Mouse (Mus musculus) B cell, adult 2 months (primary cell): ENCODE data around the gene Prkaca.
"Not testable (repeated sequence)": the region's sequence is repeated elsewhere in the genome, so short reads cannot be mapped to it uniquely, and the experiment has no call there.

Experiments used
- DNase-seq, 2 experiments: peaks; one replicate each; pipeline ENCODE4 v3.0.0; 2022

The Prkaca gene

DNA sequence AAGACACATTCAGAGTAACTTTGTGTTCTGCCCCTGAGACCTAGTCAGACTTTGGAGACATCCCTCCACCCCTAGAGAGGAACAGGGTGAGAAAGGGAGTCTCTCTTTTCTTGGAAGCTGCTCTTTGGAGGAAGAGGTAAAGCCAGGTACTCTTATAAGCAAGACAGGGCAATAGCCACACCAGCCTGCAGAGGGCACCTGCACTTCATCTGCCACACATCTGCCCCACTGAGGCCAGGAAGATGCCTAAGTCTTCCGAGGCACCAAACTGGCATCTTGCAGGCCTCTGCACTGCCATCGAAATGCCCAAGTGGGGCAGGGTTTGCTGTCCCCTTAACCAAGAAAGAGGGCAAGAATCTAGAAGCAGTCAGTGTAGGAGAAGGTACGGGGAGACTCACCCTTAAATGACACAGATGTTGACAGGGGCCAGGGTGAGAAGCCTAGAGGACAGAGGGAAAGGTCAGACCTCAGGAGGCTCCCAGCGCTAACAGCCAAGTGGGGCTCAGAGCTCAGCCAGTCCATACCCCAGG lies 3.4 kb downstream of the Prkaca start:
- peak; percentile 50 to 62 for DNase-seq

DNA sequence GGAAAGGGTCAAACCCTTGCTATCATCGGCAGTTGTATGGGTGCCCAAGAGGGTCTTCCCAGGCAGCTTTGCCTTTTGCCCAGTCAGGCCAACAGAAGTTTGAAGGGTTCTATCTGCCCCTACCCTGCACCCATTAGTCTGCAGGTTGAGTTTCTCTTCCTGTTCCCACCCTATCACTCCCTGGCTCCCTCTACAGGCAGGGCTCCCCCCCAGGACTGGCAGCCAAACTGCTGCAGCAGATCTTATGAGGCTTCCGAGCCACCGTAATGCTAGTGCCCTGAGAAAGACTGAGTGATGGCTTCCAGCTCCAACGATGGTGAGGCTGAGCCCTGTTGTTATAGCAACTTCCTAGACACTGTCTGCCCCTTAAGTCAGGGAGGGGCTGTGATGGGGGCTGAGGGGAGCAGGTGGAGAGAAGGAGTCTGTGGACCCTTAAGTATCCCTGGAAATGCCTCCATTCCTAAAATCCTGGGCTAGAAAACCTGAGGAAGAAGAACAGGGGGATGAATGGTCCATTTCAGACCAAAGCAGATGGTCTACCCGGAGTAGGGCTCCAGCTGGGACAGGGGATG lies 4.1 kb downstream of the Prkaca start:
- peak; percentile 34 to 40 for DNase-seq

DNA sequence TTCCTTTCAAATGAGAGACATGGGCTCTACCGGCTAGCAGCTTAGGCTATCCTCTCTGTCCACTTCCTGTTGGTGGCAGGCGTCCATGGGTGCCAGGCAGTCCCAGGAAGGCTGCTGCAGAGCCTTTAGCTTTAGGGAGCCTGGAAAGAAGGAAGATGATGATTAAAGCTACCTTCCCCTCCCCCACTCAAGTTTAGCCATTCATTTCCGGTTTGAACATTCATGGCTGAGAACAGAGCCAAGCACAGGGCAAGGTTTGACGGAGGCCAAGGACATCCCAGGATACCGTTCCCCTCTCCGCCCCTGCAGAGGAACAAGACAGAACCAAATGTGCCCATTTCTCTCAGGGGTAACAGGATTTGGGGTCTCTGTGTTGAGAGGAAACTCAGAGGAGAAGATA lies 4.9 kb downstream of the Prkaca start:
- no peak for DNase-seq

DNA sequence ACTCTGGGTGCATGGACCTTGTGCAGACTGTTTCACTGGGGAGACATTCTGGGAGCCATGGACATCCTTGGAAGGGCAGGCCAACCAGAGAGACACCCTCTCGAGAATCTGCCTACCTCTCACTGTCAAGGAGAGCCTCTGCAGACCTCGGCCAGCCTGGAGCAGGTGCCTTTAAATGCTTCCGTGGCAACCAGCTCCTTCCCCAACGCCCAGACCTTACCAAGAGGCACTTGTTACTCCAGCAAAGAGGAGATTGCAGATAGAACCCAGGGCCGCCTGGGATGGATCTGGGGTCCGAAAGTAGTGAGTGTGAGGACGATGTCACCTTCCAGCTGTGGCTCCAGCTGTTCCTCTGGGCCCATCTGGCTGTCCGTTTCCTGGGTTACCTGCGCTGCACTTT lies 5.4 kb downstream of the Prkaca start:
- DNase-seq: no peak

DNA sequence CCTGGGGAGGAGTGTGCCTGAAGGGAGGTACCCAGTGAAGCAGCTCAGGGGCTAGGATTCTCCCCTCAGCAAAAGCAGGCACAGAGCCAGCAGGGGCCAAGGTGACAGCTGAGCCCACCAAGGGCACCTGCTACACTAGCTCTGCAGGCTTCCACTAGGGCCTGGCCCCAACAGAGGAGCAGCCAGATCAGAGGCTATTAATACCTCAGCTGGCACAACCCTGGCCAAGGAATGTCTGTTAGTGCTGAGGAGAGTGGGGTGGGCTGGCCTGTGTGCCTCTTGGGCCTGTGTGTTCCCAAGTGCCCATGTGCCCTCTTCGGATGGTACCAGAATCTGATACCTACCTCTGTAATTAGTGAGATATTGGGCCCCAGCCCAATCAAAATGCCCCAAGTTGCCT lies 7.5 kb downstream of the Prkaca start:
- no peak for DNase-seq

DNA sequence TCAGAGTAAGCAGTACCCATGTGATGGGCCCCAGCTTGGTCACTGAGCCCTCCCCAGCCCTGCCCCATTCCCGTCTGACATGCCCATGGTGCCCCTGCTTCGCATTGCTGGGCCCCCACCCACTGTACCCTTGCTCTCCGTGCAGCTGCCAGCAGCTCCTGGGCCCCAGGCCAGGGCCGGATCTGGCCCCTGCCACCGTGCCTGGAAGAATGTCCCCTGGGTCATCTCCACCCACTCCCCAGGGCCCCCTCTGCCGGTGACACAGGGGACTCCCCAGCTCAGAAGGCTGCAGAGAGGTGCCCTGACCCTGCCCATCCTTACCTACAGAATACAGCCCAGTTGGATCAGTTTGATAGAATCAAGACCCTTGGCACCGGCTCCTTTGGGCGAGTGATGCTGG lies 8.1 kb downstream of the Prkaca start:
- no peak for DNase-seq

DNA sequence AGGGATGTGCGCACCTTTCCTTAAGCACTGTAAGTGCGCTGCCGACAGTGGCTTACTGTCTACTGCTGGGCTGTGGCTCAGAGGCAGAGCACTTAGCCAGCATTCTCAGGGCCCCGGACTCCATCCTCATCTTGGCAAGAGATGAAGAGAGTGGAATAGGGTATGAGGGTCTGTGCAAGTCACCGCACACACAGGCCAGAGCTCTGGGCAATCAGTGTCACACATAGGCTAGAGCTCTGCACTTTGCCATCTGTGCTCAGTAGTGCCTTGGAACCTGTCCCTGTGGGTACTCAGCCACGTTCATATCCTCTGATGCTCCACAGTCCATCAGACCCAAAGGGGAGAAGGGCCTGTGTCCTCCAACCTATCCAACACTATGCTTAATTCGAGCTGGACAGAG lies 8.7 kb downstream of the Prkaca start:
- DNase-seq: no peak

DNA sequence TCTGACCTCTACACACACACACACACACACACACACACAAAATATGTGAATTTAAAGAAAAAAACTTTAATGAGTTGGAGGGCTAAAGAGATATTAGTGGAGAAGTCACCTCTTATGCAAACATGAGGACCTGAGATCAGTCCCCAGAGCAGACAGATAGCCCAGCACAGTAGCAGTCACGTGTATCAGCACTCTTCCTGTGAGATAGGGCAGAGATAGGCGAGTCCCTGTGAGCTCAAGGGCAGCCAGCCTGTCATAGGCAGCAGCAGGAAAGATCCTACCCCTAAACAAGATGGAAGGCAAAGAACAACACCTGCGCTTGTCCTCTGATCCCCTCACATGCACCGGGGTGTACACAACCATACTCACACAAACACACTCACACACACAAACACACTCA lies 9.7 kb downstream of the Prkaca start:
- no peak for DNase-seq

DNA sequence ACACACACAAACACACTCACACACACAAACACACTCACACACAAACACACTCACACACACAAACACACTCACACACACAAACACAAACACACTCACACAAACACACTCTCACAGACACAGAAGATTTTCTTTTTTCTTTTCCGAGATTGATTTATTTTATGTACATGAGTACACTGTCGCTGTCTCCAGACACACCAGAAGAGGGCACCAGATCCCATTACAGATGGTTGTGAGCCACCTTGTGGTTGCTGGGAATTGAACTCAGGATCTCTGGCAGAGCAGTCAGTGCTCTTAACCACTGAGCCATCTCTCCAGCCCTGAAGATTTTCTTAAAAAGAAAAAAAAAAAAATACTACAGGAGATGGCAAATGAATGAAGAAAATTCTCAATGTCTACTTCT lies 10.4 kb downstream of the Prkaca start:
- DNase-seq: not testable (repeated sequence)

DNA sequence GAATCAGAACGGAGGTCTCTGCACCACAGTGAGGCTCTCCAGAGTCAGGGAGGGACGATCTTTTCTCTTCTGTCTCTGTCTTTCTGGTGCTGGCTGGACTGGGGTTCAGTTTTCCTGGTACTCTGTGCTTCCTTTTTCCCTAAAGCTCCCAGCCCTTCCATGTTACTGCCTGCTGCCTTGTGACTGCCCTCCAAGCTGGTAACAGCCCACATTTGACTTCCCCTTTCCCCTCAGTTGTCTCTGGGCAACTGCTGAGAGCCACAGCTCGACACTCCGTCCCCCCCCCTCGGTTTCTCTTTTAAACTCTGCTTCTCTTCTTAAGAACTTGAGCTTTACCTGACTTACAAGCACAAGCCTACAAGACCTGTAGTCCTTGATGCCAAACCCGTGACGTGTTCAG lies 16.4 kb downstream of the Prkaca start:
- no peak for DNase-seq

DNA sequence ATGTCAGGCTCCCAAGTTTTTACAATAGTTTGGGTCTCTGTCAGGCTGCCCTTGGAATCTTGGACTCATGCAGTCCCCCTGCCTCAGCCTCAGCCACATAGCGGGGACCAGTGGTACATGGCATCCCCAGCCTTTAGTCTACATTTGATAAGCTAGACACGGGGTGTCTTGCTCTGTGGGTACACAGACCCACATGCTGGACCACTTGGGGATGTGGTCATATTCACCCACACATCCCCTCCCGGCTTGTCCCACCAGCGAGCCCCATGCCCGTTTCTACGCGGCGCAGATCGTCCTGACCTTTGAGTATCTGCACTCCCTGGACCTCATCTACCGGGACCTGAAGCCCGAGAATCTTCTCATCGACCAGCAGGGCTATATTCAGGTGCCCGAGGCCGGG lies 17.4 kb downstream of the Prkaca start:
- DNase-seq: no peak

DNA sequence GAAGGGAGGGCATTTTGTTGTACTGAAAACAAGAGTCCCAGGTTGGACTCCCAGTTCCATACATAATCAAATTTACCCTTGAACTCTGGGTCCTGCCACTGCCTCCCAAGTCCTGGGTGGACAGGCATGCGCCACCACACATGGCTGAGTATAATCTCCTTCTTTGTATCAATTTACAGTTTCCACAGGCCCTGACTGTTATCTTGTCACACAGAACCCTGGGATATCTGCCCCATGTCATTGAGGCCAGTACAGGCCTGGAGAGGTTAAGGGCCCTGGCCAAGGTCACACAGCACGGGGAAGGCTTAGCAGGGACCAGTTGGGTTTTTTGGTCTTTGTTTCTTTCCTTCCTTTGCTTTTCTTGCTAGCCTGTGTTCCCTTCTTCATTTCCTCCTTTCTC lies 19.7 kb downstream of the Prkaca start:
- no peak for DNase-seq

DNA sequence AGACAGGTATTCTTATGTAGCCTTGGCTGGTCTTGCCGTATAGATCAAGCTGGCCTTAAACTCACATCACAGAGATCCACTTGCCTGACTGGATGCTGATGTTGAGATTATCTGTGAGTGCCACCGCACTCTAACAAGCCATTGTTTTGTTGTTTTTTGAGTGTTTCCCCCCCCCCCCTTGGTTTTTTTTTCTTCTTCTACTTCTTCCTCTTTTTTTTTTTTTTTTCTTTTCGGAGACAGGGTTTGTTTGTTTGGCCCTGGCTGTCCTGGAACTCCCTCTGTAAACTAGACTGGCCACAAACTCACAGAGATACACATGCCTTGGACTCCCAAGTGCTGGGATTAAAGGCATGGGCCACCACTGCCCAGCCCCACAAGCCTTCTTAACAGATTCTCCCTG lies 21.2 kb downstream of the Prkaca start:
- DNase-seq: no peak

DNA sequence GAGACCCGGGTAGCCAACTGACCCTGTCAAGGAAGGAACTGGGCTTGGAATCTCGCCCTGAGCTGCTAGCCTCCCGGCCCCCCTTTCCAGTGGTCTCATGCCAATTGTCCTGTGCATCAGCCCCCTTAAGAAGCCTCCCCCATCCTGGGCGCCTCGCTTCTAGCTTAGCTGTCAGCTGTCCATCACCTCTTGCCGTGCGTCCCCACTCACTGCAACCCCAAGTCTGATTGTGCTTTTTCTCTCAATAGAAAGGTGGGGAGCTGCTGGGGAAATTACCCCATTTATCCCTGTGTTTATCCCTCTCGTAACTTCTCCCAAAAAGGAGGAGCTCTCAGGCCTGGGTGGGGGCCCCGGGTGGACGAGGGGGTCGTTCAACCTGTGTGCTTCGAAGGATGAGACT lies 23.2 kb downstream of the Prkaca start:
- no peak for DNase-seq

DNA sequence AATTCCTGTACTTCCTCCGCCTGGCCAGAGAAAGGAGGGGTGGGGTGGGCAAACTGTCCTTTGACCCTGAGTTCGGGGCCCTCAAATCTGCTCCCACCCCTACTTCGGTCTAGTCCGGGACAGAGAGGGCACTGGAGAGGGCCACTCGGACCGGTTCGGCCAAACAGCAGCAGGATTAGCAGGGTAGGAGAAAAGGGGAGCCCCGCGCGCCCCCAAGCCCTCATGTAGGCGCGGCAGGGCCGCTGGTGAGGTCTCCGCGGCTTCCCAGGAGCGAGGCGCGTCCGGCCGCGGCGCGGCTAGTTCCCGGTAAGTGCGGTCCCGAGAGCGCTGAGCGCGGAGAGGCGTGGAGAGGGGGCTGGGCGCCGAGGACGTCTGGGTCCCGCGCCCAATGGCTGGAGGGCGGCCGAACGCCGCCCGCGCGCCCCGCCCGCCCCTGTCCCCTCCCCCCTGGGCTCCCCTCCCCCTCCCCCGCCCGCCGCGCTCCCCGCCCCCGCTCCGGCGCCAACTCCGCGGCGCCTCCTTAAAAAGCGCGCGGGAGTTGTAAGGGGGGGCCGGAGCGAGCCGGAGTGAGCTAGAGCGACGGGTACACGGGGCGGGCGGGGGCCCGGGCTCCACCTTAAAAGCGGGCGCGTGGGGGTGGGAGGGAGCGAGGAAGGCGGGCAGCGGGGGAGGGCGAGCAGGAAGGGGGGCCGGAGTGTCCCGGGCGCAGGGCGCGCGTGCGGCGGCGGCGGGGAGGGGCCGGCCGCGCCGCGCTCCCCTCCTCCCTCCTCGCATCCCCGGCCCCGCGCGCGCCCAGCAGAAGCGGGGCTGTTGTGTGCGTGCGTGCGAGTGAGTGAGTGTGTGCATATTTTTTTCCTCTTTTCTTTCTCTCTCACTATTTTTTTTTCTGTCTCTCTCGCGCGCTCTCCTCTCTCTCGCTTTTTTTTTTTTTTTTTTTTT lies 24.0 kb downstream of the Prkaca start:
- peak; percentile 70 to 72 for DNase-seq

DNA sequence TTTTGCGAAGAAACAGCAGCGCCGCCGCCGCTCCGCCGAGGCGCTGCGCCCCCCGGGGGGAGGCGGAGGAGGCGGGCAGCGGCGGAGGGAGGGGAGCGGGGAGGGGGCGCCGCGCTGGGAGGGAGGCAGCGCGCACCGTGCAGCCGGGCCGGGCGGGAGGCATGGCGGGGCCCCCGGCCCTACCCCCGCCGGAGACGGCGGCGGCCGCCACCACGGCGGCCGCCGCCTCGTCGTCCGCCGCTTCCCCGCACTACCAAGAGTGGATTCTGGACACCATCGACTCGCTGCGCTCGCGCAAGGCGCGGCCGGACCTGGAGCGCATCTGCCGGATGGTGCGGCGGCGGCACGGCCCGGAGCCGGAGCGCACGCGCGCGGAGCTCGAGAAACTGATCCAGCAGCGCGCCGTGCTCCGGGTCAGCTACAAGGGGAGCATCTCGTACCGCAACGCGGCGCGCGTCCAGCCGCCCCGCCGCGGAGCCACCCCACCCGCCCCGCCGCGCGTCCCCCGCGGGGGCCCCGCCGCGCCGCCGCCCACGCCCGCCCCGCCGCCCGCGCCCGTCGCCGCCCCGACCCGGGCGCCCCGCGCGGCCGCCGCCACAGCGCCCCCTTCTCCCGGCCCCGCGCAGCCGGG lies 24.8 kb downstream of the Prkaca start, which contains the start of gene Samd1:
Gene Samd1 (plus strand): TSS at position 162 of the 631 bp plus-strand sequence.
- DNase-seq: peak; percentile 56 to 59

DNA sequence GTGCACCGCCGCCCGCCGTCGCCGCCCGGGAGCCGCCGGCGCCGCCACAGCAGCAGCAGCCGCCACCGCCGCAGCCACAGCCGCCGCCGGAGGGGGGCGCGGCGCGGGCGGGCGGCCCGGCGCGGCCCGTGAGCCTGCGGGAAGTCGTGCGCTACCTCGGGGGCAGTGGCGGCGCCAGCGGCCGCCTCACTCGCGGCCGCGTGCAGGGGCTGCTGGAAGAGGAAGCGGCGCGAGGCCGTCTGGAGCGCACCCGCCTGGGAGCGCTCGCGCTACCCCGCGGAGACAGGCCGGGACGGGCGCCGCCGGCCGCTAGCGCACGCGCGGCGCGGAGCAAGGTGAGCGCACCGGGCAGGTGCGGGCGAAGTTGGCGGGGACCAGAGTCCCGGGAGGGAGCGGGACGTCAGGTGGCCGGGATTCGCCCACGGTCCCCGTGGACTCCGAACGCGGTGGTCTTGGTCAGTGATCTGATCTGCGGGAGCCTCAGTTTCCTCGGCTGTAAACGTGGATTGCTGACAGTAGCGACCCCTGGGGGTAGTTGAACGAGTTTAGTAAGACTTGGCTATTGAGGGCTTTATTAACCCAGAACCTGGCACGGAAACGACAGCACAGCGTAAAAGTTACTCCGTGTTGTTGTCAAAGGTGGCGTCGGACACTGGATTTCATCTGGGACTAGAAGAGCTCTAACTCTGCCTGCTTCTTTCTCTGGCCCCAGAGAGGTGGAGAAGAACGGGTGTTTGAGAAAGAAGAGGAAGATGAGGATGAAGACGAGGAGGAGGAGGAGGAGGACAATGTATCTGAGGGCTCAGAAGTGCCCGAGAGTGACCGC lies 25.7 kb downstream of the Prkaca start:
- peak; percentile 76 to 79 for DNase-seq

DNA sequence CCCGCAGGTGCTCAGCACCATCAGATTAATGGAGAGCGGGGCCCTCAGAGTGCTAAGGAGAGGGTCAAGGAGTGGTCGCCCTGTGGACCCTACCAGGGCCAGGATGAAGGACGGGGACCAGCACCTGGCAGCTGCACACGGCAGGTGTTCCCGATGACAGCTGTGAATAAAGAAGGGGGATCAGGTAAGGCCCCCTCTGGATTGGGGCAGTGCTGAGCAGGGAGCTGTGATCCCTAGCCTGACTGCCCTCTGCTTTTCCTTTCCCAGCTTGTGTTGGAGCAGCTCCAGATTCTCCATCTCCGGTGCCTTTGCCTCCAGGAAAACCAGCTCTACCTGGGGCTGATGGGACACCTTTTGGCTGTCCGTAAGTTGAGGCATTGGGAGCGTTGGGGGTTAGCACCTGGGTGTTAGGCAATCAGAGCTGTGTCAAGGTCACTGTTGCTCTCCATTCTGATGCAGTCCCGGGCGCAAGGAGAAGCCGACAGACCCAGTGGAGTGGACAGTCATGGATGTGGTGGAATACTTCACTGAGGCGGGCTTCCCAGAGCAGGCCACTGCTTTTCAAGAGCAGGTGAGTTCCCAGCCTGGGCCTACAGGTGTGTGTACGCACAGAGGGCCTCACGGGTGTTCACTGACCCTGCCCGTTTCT lies 26.4 kb downstream of the Prkaca start:
- no peak for DNase-seq

DNA sequence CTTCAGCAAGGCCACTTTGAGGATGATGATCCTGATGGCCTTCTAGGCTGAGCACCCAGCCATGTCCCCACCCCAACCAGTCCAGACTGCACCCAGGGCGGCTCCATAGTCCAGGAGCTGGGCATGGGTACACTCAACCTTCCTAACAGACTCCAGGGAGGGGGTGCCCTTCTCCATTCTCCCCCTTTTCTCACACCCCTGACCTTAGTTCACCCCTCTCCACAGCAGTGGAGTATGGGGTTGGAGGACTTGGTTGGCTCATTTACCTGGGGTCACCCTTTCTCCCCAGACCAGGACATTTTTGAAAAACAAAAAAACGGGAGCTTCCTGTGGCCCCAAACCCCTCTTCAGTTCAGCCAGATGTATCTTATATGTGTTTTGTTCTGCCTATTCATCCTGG lies 27.0 kb downstream of the Prkaca start:
- DNase-seq: no peak

DNA sequence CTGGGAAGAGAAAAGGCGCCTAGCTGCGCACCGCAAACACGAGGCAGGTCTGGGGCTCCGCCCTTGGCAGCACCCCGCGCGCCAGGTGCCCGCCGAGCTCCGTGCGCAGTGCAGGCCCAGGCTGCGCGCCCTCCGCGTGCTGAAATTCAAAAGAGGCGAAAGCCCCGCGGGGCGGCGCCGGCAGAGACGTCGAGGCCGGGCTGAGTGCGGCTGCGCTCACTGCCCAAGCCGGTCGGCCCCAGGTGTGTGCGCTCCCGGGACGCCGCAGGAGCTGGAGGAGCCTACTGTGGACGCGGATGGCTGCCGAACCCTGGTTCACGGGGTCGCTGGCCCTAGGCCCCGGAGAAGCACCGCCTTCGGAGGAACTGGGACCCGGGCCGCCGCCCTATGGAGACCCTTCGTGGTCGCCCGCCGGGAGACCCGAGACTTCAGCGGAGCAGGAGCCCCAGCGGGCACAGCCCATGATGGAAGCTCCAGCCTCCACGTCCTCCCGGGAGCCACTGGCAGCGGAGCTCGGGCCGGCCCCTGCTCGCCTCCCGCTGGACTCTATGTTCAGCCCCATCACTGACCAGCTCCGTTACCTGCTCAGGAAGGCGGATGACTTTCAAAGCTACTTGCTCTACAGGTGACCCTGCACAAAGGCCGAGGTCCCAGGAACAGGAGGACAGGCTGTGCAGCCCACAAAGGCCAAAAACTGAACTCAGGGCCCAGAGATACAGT lies 28.6 kb downstream of the Prkaca start, which contains the start of gene 1700067K01Rik:
Gene 1700067K01Rik (plus strand): TSS at position 222 of the 720 bp plus-strand sequence.
- DNase-seq: no peak

DNA sequence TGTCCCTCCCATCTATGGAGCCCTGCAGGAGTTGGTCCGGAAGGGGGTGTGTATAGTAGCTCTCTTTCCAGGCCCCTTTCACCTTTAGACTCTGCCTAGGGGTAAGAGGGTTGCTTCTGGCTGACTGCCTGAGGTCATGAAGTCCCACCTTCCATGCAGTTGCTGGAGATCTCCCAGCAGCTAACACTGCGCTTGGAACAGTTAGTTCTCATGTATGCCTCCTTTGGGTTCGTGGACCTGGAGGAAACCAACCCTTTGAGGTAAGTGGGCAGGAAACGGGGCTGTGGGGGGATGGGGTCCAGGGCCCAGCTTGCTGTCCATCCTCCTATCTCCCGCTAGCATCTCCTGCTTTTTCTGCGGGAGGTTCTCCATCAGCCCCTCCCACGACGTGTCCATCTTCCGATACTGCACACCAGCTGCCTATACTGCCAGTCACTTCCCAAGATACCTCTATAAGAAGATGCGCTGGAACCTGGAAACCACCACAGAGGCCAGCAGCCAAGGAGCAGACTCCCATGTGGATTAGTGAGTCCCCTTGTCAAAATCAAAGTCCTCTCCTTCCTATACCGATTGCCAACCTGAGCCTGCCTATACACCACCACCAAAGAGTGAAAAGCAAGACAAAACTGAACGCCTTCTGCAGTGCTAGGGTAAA lies 30.3 kb downstream of the Prkaca start:
- DNase-seq: no peak
